Mouse (Mus musculus) lung, embryonic 14.5 days (tissue): ENCODE results near the gene Btbd9. TPM values are rescaled to one million over a fixed set of nuclear protein-coding genes. Genes with fewer than 3 reads are reported as not detected.

Source experiments
- ATAC-seq: fragments of 200-750 bp; cut with Nextera tagmentation; 2 replicates; pipeline ENCODE4 v1.8.0; 2017; ENCODE audit warnings: mild to moderate bottlenecking, moderate TSS enrichment, moderate library complexity; ENCODE audit not compliant: insufficient read depth
- DNase-seq: peaks from one replicate; pipeline ENCODE4 v3.0.0-alpha.2; 2015
- H3K27ac ChIP-seq: fragments of 300-500 bp; sonication (generic); 2 replicates; pipeline ENCODE4 v1.5.1; 2014; ENCODE audit warnings: low read depth, mild to moderate bottlenecking, moderate library complexity
- H3K27me3 ChIP-seq: fragments of 300-500 bp; sonication (generic); 2 replicates; pipeline ENCODE4 v1.6.1; 2014; ENCODE audit warnings: low read length, control low read depth; ENCODE audit not compliant: insufficient read depth
- H3K36me3 ChIP-seq: fragments of 300-500 bp; sonication (generic); 2 replicates; pipeline ENCODE4 v1.6.1; 2014; ENCODE audit warnings: control low read depth; ENCODE audit not compliant: insufficient read depth
- H3K4me1 ChIP-seq: fragments of 300-500 bp; sonication (generic); 2 replicates; pipeline ENCODE4 v1.6.1; 2014; ENCODE audit warnings: antibody characterized with exemption, control low read depth; ENCODE audit not compliant: insufficient read depth
- H3K4me2 ChIP-seq: fragments of 300-500 bp; sonication (generic); 2 replicates; pipeline ENCODE4 v1.6.1; 2014; ENCODE audit warnings: mild to moderate bottlenecking
- H3K4me3 ChIP-seq: fragments of 300-500 bp; sonication (generic); 2 replicates; pipeline ENCODE4 v1.5.1; 2014; ENCODE audit warnings: low read depth, low read length
- H3K9ac ChIP-seq: fragments of 300-500 bp; sonication (generic); 2 replicates; pipeline ENCODE4 v1.6.1; 2014
- H3K9me3 ChIP-seq: fragments of 300-500 bp; sonication (generic); 2 replicates; pipeline ENCODE4 v1.6.1; 2016; ENCODE audit warnings: low read depth, low read length, control low read depth
- CTCF ChIP-seq: IDR thresholded peaks from 2 replicates; pipeline ENCODE4 v1.5.1; 2016; ENCODE audit warnings: antibody characterized with exemption, low read depth
- WGBS: fragments of 180-500 bp; shearing (Covaris S2); extraction: QIAGEN DNeasy Blood & Tissue Kit; methylation state at CpG from one replicate; pipeline ENCODE4 v1.1.7; 2014; 5-methylcytosine and 5-hydroxymethylcytosine counted together
- polyA plus RNA-seq: library from polyadenylated mRNA; unstranded; fragments of >200 nt; fragmentation: Nextera tagmentation; extraction: Ambion mirVana; gene quantifications from 2 replicates; pipeline ENCODE4 v1.2.1, GENCODE M21; 2014

Gene Btbd9
- polyA plus RNA-seq, 1 experiment from 2014 or later, result 51.8 TPM

- Histone ChIP-seq H3K9me3 (no peaks in the 10 kb centered on the region), H3K27ac (no peak overlapping the region), H3K4me3 (no peak overlapping the region), H3K4me2 (peak overlapping the region; percentile 10; the same call in 1 of the 2 replicates), H3K27me3 (no peaks in the 10 kb centered on the region), H3K4me1 (peaks cover 7% of the 10 kb centered on the region), H3K36me3 (0 out of 2 replicates have a peak, but pooled peaks cover 5% of the 10 kb centered on the region), H3K9ac (no peak overlapping the region)
- TF ChIP-seq CTCF, result no peak
- peak; percentile 60 for DNase-seq
- ATAC-seq, result no peak
- WGBS, result 80% methylated on average over 16 of the region's 16 CpGs
Measured at GRCm38 (mm10) chr17:30609305-30609979, 33.2 kb upstream of the Btbd9 start.

GRCm38 (mm10) chr17:30607909-30608495, 31.7 kb upstream of the Btbd9 start:
- Histone ChIP-seq H3K27ac (no peak overlapping the region), H3K36me3 (peaks cover 10% of the 10 kb centered on the region), H3K4me3 (no peak overlapping the region), H3K4me2 (no peak overlapping the region), H3K9ac (no peak overlapping the region), H3K4me1 (peaks cover 7% of the 10 kb centered on the region), H3K27me3 (no peaks in the 10 kb centered on the region), H3K9me3 (no peaks in the 10 kb centered on the region)
- DNase-seq (peak; percentile 13), ATAC-seq (no peak)
- 72% methylated on average over 8 of the region's 8 CpGs for WGBS
- no peak for TF ChIP-seq CTCF

- Histone ChIP-seq H3K36me3 (peaks cover 16% of the 10 kb centered on the region), H3K27me3 (no peaks in the 10 kb centered on the region), H3K9ac (no peak overlapping the region), H3K4me2 (no peak overlapping the region), H3K4me1 (peaks cover 7% of the 10 kb centered on the region), H3K27ac (no peak overlapping the region), H3K4me3 (no peak overlapping the region), H3K9me3 (no peaks in the 10 kb centered on the region)
- ATAC-seq, result no peak
- TF ChIP-seq CTCF, result no peak
- no peak for DNase-seq
- 94% methylated on average over 7 of the region's 7 CpGs for WGBS
Measured at GRCm38 (mm10) chr17:30607330-30607729, 31.0 kb upstream of the Btbd9 start.

- Histone ChIP-seq H3K4me1 (peaks cover 7% of the 10 kb centered on the region), H3K4me2 (no peak overlapping the region), H3K27ac (no peak overlapping the region), H3K9ac (no peak overlapping the region), H3K27me3 (no peaks in the 10 kb centered on the region), H3K36me3 (peaks cover 23% of the 10 kb centered on the region), H3K9me3 (no peaks in the 10 kb centered on the region), H3K4me3 (no peak overlapping the region)
- no peak for TF ChIP-seq CTCF
- ATAC-seq (no peak), DNase-seq (no peak)
- 95% methylated on average over 8 of the region's 8 CpGs for WGBS
Measured at GRCm38 (mm10) chr17:30606634-30607081, 30.4 kb upstream of the Btbd9 start.

GRCm38 (mm10) chr17:30606206-30606605, 29.9 kb upstream of the Btbd9 start:
- Histone ChIP-seq H3K4me2 (no peak overlapping the region), H3K27me3 (no peaks in the 10 kb centered on the region), H3K9ac (no peak overlapping the region), H3K4me3 (no peak overlapping the region), H3K9me3 (no peaks in the 10 kb centered on the region), H3K36me3 (peaks cover 25% of the 10 kb centered on the region), H3K4me1 (peaks cover 4% of the 10 kb centered on the region), H3K27ac (no peak overlapping the region)
- DNase-seq (no peak), ATAC-seq (no peak)
- 90% methylated on average over 11 of the region's 11 CpGs for WGBS
- no peak for TF ChIP-seq CTCF

- DNase-seq (no peak), ATAC-seq (no peak)
- no peak for TF ChIP-seq CTCF
- H3K9ac ChIP-seq, result no peak overlapping the region
- H3K4me1 ChIP-seq, result peaks cover 3% of the 10 kb centered on the region; the same call in 1 of the 2 replicates
- no peaks in the 10 kb centered on the region for H3K27me3 ChIP-seq
- H3K36me3 ChIP-seq, result peaks cover 36% of the 10 kb centered on the region
- no peak overlapping the region for H3K4me2 ChIP-seq
- no peaks in the 10 kb centered on the region for H3K9me3 ChIP-seq
- 87% methylated on average over 5 of the region's 5 CpGs for WGBS
- no peak overlapping the region for H3K4me3 ChIP-seq
- H3K27ac ChIP-seq, result no peak overlapping the region
Measured at GRCm38 (mm10) chr17:30605001-30605400, 28.7 kb upstream of the Btbd9 start.

GRCm38 (mm10) chr17:30604296-30604695, 28.0 kb upstream of the Btbd9 start:
- Histone ChIP-seq H3K9ac (no peak overlapping the region), H3K4me1 (peaks cover 3% of the 10 kb centered on the region; the same call in 1 of the 2 replicates), H3K4me3 (no peak overlapping the region), H3K9me3 (no peaks in the 10 kb centered on the region), H3K27ac (no peak overlapping the region), H3K4me2 (no peak overlapping the region), H3K27me3 (no peaks in the 10 kb centered on the region), H3K36me3 (peaks cover 37% of the 10 kb centered on the region)
- WGBS, result 92% methylated on average over 6 of the region's 6 CpGs
- no peak for TF ChIP-seq CTCF
- no peak for ATAC-seq
- DNase-seq, result no peak
